Mouse (Mus musculus) layer of hippocampus, adult 11-12 months (tissue): ENCODE results near the gene Prodh2.
A peak's percentile ranks its signal among the peaks of the same experiment; 100 is the strongest.

Experiments
- DNase-seq: peaks from one replicate; pipeline ENCODE4 v3.0.0; 2022; ENCODE audit warnings: low spot score

The Prodh2 gene

GRCm38 (mm10) chr7:30549880-30550279 lies 56.5 kb downstream of the Prodh2 start:
- DNase-seq: no peak

- DNase-seq: no peak
These were observed 57.2 kb downstream of the Prodh2 start for GRCm38 (mm10) chr7:30550603-30551002.

- no peak for DNase-seq
These were observed 58.2 kb downstream of the Prodh2 start for GRCm38 (mm10) chr7:30551445-30552101.

GRCm38 (mm10) chr7:30552102-30553020 lies 58.9 kb downstream of the Prodh2 start, which contains the start of the genes Hspb6 and Proser3:
TSS of gene Hspb6 (plus strand) at chr7:30552178.
TSS of gene Proser3 (minus strand) at chr7:30552299.
- DNase-seq: peak; percentile 99

GRCm38 (mm10) chr7:30553021-30553589 lies 59.7 kb downstream of the Prodh2 start:
- no peak for DNase-seq

- DNase-seq: no peak
These were observed 60.6 kb downstream of the Prodh2 start for GRCm38 (mm10) chr7:30553810-30554584.

GRCm38 (mm10) chr7:30556894-30557536 lies 63.6 kb downstream of the Prodh2 start:
- no peak for DNase-seq

- no peak for DNase-seq
These were observed 64.6 kb downstream of the Prodh2 start for GRCm38 (mm10) chr7:30557901-30558514.

GRCm38 (mm10) chr7:30558656-30559442 lies 65.4 kb downstream of the Prodh2 start:
- no peak for DNase-seq

GRCm38 (mm10) chr7:30559443-30559954 lies 66.1 kb downstream of the Prodh2 start, which contains the start of gene Lin37:
TSS of gene Lin37 (minus strand) at chr7:30559838.
- peak; percentile 99 for DNase-seq

- no peak for DNase-seq
These were observed 66.9 kb downstream of the Prodh2 start for GRCm38 (mm10) chr7:30560296-30560695.

- no peak for DNase-seq
These were observed 69.2 kb downstream of the Prodh2 start for GRCm38 (mm10) chr7:30562526-30563116.
